Mouse (Mus musculus) frontal cortex, postnatal 25 days (tissue): ENCODE measurements around the gene N6amt1.

Source experiments
- DNase-seq, 2 experiments: peaks; one replicate each; pipeline ENCODE4 v3.0.0; 2022; ENCODE audit warnings: low spot score in 2 of 2

N6amt1 gene

DNA sequence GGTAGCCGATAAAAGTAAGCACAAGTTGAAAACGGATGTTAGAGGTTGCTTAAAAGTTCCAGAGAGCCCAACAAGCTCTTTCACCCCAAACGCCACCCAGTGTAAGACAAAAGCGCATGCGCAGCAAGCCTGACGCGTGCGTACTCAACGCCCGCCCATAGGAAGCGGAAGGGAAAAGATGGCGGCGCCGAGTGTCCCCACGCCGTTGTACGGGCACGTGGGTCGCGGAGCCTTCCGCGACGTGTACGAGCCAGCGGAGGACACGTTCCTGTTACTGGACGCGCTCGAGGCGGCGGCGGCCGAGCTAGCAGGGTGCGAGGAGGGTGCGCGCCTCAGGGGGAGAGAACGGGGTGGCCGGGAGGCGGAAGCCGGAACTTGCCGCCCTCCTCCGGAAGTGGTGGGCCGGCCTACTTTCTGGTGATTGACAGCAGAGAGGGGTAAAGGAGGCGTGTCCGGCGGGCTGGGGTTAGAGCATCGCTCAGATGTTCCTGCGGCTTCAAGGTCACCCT is at the start of gene N6amt1:
TSS of gene N6amt1 (plus strand) at position 111 of the 509 bp plus-strand sequence.
- DNase-seq, result peak; percentile 89

DNA sequence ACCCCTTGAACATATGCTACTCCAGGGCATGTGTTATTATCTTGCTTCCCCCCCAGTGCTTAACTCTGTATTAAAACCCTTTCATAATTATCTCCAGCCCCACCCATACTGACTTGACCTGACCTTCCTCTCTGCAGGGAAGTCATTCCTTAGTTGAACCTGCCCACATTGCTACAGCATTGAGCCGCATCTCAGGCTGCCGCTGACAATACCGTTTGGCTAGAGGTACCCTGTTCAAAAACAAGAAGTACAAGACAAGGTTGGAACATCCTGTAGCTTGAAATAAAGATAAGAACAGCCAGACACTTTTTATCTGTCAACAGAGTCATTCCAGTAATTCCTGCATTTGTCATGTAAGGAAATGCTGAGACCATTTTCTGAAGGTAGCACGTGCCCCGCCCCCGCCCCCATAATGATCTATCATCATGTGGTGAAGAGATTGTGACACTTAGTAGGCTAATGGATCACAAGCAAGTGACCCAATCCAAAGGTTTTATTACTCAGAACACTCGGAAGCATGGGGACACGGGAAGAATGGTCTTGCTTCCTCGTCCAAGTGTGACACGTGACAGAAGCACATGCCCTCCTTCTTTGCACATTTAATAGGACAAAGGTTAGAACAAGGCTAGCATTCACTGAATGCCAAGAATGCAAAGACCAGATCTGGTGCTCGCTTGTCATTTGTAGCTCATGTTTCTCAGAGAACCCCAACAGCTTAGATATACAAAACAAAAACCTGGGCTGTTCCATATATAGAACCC is 48.6 kb upstream of the N6amt1 start:
- no peak for DNase-seq

DNA sequence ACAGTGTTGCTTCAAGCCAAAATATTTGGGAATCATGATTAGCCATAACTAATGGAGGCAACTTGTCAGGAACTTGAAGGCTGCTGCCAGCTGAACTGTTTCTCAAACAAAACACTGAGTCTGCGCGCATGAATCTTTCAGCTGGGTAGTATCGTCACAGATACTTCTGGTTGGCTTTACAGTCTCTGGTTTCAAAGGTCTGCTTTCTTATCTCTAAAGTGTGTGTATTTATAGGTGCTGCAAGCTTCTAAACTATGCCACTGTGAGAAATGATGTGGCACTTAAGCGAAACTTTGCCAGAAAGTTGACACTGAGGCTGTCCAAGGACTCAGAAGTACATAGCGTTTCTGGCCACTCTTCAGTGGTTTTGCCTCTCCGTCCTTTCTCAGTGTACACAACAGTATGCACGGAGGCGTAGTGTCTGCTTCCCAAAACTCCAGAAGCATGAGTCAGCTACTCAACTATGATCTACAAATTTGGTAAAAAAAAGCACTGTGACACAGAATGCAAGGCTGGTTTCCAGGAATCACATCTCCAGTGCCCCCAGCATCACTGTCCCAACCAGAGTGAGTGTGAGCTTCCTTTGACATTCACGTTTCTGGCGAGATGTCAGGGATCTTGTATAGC is 46.8 kb upstream of the N6amt1 start:
- DNase-seq, result peak in 1 of 2 experiments; percentile 5

DNA sequence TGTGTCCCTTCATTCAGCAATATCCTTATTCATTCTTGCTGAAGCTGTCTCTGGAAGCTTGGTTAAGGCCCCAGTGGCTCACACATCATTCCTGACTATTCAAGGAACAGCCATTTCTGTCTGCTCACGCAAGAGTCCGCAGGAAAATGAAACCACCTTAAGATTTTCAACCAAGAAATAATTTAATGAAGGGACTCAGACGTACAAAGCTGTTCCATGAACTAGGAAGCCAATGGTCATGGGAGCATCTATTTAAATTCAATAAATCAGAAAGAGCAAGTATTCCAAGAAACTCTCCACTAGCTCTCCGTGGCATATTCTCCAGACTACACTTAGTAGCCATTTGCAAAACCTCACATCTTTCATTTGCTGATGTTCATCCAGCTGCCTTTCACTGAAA is 43.3 kb upstream of the N6amt1 start:
- no peak for DNase-seq

DNA sequence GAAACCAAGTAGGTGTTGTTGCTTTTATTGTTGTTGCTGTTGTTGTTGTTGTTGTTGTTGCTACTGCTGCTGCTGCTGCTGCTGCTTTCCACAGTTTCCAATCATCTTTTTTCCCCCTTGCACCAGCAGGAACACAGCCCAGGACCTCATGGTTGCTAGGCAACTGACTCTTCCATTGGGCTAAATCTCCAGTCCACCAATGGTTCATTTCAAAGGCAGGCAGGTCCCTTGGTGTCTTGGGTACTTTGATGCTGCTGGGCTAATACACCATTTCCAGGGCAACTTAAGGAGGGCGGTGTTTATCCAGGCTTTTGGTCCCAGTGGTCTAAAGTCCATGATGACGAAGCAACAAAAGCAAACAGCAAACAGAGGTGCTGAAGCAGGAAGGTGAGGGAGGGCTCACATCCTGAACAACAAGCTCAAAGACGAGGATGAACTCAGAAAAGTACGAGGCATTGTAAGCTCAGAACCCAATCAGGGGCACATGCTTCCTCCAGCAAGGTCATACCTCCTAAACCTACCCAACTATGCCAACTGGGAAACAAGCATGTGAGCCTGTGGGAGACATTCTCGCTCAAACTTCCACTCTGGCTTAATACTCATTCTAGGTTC is 35.7 kb upstream of the N6amt1 start:
- DNase-seq, result no peak

DNA sequence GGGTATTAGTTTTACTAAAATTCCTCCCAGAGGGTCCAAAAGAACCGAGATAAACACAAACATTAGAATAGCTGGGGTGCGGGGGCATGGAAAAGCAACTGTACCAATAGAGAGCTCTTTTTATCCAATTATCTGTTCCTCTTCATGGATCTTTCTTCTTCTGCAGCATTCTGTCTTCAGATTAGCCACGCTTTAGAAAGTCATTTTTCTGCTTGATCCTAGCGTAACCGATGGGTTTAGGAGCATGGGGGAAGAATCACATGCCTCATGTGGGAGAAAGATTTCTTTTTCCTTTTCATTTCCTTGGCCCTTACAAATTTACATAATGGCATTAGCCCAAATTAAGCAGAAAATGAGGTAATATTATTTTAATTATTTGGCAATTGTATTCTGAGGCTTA is 35.0 kb upstream of the N6amt1 start:
- DNase-seq, result no peak

DNA sequence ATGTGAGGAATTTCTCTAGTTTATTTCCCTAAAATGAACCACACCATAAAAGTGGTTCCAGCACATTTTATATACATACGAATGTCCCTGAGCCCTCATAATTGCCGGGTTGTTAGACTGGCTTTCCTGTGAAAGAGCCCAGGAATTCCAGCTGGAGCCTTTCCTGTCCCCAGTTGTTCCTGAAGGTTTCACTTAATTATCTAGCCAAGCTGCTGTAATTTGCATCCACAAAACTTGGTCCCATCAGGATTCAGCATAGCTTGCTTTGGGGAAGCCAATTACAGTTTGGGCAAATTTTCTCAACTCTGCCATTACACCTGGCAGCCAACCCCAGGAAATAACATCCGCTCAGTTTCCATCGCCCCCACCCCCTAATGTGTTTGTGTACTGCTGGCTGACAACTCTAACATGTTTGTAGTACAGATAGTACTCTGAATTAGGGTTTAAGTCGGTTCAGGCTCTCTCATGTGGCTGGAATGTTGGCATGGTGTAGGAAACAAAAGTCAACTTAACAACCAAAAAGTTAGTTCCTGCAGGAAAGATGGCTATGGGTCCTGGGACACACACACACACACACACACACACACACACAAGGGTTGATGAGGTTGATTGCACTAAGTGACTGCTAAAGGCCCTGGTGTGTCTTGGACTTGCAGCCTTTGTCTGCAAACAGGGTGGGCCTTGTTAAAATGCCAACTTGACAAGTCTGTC is 34.3 kb upstream of the N6amt1 start:
- DNase-seq, result no peak

DNA sequence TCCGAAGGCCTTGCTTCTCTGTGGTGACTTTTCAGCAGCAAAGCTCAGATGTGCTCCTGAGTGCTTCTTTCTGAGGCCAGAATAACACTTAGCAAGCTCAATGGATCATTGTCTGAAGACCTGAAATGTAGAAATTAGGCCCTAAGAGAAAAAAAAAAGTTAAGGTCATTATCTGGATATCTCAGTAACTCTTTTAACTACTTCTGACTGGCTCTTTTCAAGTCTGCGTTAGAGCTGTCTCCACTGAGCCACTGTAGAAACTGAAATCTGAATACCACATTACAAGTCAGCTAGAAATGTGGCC is 33.8 kb upstream of the N6amt1 start:
- DNase-seq, result no peak

DNA sequence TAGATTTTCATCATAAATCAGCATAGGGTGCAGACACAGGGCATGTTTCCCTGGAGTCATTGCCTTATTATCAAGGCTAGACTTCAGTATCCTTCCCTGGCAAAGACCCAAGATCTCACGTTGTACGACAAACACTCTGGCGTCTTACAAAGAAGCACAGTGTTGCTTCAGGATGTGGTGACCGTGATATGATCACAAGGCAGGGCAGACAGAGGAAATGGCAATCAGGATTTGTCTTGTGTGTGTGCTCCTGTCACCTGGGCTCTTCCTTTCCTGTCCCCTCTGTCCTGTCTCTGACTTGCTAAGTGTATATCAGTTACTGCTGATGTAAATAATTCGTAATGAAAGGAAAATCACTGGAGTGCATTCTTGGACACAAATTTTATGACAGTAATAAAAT is 29.4 kb upstream of the N6amt1 start:
- no peak for DNase-seq

DNA sequence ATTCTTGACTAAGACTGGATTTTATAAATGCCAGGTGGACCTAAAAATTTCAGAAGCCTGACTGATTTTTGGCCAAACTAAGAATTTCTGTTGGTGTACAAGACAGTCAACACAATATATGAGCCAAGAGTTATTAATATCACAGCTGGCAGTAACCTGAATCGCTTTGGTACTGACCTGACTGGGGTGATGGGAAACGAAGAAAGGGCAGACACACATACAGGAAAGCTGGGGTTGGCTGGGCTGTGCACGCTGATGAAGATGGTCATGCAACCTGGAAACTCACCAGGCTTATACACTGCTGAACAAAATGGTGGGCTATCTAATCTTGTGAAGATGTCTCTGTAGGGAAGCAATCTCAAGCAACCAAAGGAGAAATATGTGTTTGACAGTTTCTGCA is 24.0 kb upstream of the N6amt1 start:
- no peak for DNase-seq

DNA sequence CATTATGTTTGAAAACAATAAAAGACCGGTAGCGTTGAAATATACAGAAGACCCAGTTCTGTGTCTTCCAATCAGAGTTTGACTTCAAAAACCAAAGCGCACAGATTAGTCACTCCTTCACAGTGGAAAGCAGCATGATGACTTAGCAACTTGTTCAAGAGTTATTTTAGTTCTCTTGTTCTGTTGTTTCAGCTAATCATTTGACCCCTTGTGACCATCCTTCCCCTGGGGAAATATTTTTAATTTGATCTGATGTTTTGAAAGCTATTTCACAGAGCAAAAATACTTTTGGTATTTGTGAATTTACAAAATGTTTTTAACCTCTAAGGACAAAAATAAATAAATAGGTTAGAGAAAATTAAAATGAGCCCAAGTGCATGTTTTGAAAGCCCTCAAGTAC is 19.2 kb upstream of the N6amt1 start:
- DNase-seq, result no peak

DNA sequence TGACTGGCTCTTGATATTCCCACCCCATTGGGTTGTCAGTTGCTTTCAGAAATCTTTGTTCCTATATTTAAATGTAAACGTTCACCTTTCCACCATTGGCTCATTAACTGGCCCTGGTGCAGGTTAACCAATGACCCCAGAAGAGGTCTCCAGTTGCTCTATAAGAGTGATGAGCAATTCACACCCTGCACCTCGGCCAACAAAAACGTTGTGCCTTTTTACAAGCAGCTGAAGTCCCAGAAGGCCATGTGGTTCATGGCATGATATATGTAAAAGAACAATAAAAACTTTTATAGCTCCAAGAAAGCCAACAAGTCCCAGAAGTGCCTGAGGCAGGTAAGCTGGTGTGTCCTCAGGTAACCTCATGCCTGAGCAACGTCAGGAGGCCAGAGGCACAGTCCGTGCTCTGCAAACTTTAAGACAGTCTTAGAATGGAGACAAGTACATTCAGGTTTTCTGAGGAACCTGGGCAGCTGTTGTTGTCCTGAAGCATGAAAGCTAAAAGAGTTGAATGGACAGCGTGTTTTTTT is 12.9 kb upstream of the N6amt1 start:
- no peak for DNase-seq

DNA sequence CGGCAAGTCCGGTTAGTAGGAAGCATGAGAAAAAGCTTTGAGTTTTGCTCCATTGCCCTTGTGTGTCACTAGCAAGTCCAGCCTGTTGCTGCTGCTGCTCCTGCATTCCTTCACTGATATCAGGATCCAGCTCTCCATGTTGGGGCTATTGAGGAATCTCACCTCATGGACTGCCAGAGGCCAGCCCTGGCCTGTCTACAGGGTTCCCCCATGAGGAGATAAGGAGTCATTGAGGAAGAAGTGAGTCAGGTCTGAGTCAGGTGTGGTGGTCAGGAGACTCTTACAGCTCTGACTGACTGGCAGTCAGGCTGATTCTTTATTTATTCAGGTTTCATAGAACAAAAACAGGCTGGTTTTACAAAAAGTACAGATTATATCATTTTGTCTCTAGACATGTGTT is 5.9 kb upstream of the N6amt1 start:
- DNase-seq, result no peak

DNA sequence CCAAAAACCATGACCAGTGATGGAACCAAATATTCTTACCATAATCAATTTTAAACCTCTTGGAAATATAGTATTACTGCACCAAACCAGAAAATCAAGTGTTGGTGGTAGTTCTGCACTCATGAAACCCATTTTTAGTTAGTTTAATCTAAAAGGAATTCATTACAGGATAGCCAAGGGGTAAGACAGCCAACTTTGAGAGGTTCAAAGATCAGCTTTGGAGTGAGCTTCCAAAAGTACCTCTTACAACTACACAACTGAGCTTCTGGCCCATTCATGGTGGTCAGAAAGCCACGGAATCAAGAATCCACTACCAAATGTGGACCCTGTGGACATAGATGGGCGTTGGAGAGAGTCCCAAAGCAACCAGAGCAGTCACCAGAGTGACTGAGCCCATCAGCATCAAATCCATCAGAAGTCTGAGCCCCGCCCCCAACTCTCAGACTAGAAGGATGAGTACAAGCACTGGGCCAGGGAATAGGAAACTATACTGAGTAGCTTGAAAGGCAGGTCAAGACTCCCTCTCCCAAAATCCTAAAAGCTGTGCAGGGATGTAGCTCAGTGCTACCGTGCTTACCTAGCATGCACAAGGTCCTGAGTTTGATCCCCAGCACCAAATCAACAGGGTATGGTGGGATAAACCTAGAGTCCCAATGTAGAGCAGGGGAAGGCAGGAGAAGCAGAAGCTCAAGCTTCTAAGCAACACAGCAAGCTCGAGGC is 2.4 kb upstream of the N6amt1 start:
- DNase-seq, result no peak

DNA sequence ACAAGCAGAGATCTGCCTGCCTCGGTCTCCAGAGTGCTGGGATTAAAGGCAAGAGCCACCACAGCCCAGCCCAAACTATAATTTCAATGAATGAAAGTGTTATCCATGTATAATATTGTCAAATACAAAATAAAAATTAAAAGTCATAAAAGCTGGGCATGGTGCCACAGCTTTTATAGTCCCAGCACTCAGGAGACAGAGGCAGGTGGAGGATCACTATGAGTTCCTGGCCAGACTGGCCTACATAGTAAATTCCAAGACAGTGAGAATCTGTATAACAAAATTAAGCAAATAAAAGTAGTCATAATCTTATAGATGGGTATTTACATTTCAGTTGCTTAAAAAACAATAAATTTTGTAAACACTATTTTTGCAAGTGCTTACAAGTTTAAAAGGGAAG is 380 bp upstream of the N6amt1 start:
- DNase-seq, result no peak

DNA sequence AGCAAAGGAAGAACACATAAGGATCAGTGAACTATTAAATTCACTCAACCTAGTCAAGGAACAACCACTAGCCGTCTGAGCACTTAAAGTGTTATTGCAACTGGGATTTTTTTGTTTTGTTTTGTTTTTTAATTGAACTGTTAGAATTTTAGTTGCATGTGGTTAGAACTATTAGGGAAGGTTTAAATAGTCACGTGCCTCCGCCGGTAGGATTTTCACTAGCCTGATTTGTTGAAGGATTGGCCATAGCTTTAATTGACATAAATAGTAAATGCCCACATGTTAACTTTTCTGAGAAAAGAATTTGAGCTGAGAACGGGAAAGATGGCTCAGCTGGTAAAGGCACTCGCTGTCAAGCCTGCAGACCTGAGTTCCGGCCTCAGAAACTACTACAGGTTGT is 763 bp downstream of the N6amt1 start:
- no peak for DNase-seq

DNA sequence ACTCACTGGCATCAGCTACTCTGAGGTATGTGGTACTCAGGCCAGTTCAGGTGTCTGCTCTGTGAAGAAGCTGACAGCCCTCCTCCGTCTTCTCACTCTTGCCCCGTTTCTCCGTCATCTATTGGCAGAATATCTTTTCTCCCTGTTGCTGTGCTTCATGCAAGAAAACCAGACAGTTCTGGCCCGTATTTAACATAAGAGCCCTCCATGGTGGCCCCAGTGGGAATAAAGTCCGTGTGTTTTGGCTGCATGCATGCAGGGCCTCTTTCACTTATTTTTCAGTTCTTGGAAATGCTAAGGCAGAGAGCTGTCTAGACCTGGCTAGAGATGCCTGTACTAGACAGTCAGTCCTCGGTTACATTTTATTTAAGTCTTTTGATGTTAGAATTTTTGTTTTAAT is 6.1 kb downstream of the N6amt1 start:
- no peak for DNase-seq

DNA sequence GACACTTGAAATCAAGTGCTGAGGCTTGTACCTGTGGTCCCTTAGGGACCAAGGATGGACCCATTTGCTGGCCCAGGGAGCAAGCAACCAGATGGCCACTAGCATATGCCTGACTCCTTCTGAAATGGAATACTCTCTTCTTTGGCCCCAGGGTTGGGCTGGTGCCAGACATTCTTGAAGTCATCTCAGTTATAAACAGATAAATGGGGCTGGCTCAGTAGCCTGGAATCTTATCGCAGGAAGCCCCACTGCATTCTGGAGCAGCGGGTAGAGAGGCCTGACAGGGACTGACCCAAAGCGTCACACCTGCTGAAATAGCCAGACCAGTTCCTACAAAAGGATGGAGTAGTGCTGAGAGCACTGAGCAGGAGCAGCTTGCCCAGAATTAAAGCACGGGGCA is 10.2 kb downstream of the N6amt1 start:
- DNase-seq, result no peak

DNA sequence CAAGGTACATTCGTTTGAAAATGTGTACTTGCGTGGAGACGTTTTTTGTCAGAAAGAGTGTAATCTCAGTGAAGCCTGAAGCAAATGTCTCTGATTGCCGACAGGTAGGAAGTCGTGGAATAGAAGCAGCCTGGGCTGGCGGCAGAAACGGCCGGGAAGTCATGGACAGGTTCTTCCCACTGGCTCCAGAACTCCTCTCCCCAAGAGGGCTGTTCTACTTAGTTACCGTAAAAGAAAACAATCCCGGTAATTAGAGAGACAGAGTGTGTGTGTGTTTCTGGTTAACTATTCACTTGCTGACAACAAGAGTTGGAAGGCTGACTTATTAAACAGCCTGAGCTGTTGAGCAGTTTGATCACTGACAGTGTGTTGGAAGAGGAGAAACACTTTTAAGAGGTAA is 12.1 kb downstream of the N6amt1 start:
- no peak for DNase-seq

DNA sequence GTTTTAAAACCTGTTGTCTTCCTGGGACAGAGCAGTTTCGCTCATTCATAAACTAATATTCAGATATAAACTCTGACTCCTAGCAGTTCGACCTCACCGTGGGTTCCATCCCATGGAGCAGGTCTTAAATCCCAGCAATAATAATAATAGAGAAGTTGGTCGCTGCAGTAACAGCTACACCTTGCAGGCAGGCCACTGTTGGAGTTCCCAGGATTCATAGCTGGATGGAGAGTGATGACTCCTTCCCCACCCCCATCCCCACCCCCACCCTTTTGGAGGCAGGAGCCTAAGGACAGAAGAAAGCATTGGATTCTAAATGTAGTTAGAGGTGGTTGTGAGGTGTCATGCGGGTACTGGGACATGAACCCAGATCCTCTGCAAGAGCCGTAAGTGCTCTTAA is 12.5 kb downstream of the N6amt1 start:
- no peak for DNase-seq

DNA sequence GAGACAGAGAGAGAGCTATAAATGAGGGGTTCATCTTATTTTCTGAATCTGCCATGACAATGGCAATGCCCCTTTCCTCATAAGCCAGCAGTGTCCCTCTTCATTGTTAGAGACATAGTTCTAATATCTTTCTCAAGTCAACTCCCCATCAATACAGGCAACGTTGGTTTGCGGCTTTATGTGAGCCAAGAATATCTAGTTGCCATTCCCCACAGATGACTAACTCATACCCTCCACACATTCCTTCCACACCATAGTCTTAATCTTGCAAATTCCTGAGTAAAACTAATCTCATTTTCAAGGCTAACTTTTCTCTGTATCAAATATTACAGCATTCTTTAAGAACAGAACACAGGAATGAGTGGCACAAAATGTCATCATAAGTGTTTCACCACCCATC is 29.0 kb downstream of the N6amt1 start:
- DNase-seq, result no peak

DNA sequence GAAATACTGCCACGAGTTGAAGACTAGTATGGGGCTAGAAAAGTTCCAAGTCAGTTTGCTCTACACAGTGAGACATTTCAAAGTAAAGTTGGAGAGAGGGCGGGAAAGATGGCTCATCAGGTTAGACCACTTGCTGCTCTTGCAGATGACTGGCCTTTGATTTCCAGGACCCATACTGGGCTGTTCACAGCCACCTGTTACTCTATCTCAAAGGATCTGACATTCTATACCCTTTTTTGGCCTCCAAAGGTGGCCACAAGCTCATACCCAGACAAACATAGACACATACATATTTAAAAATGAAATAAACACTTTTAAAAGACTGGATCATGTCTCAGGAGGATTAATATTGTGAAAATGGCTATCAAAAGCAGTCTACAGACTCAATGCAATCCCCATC is 30.4 kb downstream of the N6amt1 start:
- DNase-seq, result no peak
